Mouse (Mus musculus) bone marrow, adult 2 months (tissue): ENCODE measurements around the gene Mafk.

Experiments
- CTCF ChIP-seq: fragments of 200-500 bp; IDR thresholded peaks from 2 replicates; pipeline ENCODE4 v1.5.1; 2011; ENCODE audit warnings: low read length, control low read depth; ENCODE audit not compliant: control insufficient read depth, insufficient read depth
- POLR2A ChIP-seq: fragments of 200-500 bp; IDR thresholded peaks from 2 replicates; pipeline ENCODE4 v1.6.1; 2011; ENCODE audit warnings: low read depth, mild to moderate bottlenecking, control low read depth, low read length, borderline replicate concordance; ENCODE audit not compliant: control insufficient read depth

DNA sequence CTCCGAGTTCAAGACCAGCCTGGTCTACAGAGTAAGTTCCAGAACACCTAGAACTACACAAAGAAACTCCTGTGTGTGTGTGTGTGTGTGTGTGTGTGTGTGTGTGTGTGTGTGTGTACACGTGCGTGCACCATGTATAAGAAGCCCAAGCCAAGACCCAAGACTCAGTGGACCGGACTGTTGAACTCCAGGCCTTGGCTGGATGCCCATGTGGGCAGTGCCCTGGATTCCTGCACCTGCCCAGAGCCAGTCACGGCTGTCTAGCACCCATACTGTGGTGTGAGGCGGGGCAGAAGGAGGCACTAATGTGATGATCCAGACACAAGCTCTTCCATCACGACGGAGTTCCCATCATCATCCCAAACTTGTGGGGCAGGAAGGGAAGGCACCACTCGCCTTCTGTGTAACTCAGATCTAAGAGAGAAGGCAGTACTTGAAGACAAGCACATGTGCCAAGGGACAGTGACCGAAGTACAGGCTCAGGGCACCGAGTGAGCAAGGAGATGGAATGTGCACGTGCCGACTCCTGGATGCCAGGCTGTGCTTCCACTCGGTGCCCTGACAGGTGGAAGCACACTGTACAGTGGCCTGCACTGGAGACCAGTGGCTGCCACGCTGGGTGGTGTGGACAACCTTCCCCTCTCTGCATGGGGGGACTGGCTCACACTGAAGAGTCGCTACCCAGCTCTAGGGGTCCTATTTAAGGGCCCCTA lies 41.7 kb upstream of the Mafk start:
- TF ChIP-seq POLR2A (no peak), CTCF (no peak)
